Mouse (Mus musculus) gonadal fat pad, adult 2 months (tissue): ENCODE results near the gene Bhlhe40. TPM values are rescaled to one million over a fixed set of nuclear protein-coding genes. Genes with fewer than 3 reads are reported as not detected.

Experiments
- polyA plus RNA-seq: library from polyadenylated mRNA; depleted of rRNA; stranded (reverse); fragments of >200 nt; gene quantifications from 2 replicates; pipeline ENCODE4 v1.2.3, GENCODE M21; 2012; rRNA removed

Gene Bhlhe40
- polyA plus RNA-seq, 1 experiment, result 23.4 TPM

Other genes with a start within 250 kb of the Bhlhe40 start
- gene Arl8b, start 122.5 kb downstream of the Bhlhe40 start, polyA plus RNA-seq, result 22.0 and 26.3 TPM in 2 replicates
- gene Edem1, start 168.0 kb downstream of the Bhlhe40 start, polyA plus RNA-seq, result 26.8 and 28.5 TPM in 2 replicates